Mouse (Mus musculus) testis, adult 2 months (tissue): ENCODE data around the gene Mtg2.

Experiments used
- CTCF ChIP-seq: fragments of 200-500 bp; IDR thresholded peaks from 2 replicates; pipeline ENCODE4 v1.5.1; 2012; ENCODE audit warnings: low read depth, mild to moderate bottlenecking, inconsistent platforms, low read length, moderate library complexity; ENCODE audit not compliant: control insufficient read depth, insufficient read depth, insufficient replicate concordance
- POLR2A ChIP-seq: fragments of 200-500 bp; IDR thresholded peaks from 2 replicates; pipeline ENCODE4 v1.6.1; 2012; ENCODE audit warnings: low read depth, mild to moderate bottlenecking, inconsistent platforms, low read length, moderate library complexity; ENCODE audit not compliant: control insufficient read depth

GRCm38 (mm10) chr2:180135414-180135813, 65.0 kb downstream of the Mtg2 start:
- TF ChIP-seq POLR2A (no peak), CTCF (no peak)
